Mouse (Mus musculus) thymus, postnatal 36 days (tissue): ENCODE data around the gene Gm6034.
"Not testable (repeated sequence)": the region's sequence is repeated elsewhere in the genome, so short reads cannot be mapped to it uniquely, and the experiment has no call there.

Experiments
- DNase-seq, 2 experiments: peaks; one replicate each; pipeline ENCODE4 v3.0.0; 2022; ENCODE audit warnings: mixed read lengths in 2 of 2

The Gm6034 gene

GRCm38 (mm10) chr17:36042610-36043169, at the start of gene Gm6034, which contains the start of gene H2-T22:
TSS of gene Gm6034 (plus strand) at chr17:36042961.
TSS of gene H2-T22 (minus strand) at chr17:36042747.
- DNase-seq = peak; percentile 75 to 85

- peak; percentile 78 to 79 for DNase-seq
Observed at GRCm38 (mm10) chr17:35993675-35994074, 49.1 kb upstream of the Gm6034 start.

- peak; percentile 75 to 79 for DNase-seq
Observed at GRCm38 (mm10) chr17:35994175-35994878, 48.4 kb upstream of the Gm6034 start.

- DNase-seq = no peak
Observed at GRCm38 (mm10) chr17:35994879-35995240, 47.9 kb upstream of the Gm6034 start.

- DNase-seq = peak; percentile 94 to 98
Observed at GRCm38 (mm10) chr17:35996949-35997348, 45.8 kb upstream of the Gm6034 start.

- DNase-seq = peak; percentile 57 to 68
Observed at GRCm38 (mm10) chr17:35997713-35998510, 44.8 kb upstream of the Gm6034 start.

GRCm38 (mm10) chr17:35998545-35999305, 44.0 kb upstream of the Gm6034 start:
- DNase-seq = peak; percentile 32 to 57

GRCm38 (mm10) chr17:35999356-35999755, 43.4 kb upstream of the Gm6034 start:
- DNase-seq = peak; percentile 82 to 84

GRCm38 (mm10) chr17:36000349-36000748, 42.4 kb upstream of the Gm6034 start:
- DNase-seq = no peak

- DNase-seq = peak; percentile 36 to 62
Observed at GRCm38 (mm10) chr17:36001121-36001897, 41.5 kb upstream of the Gm6034 start.

- DNase-seq = peak; percentile 20 to 37
Observed at GRCm38 (mm10) chr17:36001966-36002365, 40.8 kb upstream of the Gm6034 start.

- no peak for DNase-seq
Observed at GRCm38 (mm10) chr17:36003331-36003730, 39.4 kb upstream of the Gm6034 start.

GRCm38 (mm10) chr17:36004409-36004808, 38.4 kb upstream of the Gm6034 start:
- not testable (repeated sequence) for DNase-seq

GRCm38 (mm10) chr17:36014977-36015376, 27.8 kb upstream of the Gm6034 start:
- no peak for DNase-seq

GRCm38 (mm10) chr17:36017046-36017445, 25.7 kb upstream of the Gm6034 start:
- no peak for DNase-seq

GRCm38 (mm10) chr17:36018979-36019378, 23.8 kb upstream of the Gm6034 start:
- DNase-seq = no peak

- DNase-seq = no peak
Observed at GRCm38 (mm10) chr17:36019519-36019918, 23.2 kb upstream of the Gm6034 start.

- DNase-seq = peak; percentile 83 to 85
Observed at GRCm38 (mm10) chr17:36020191-36021073, 22.3 kb upstream of the Gm6034 start, which contains the start of gene H2-T24. TSS of gene H2-T24 (minus strand) at chr17:36020560.

GRCm38 (mm10) chr17:36021309-36021708, 21.5 kb upstream of the Gm6034 start:
- no peak for DNase-seq

- peak in 1 of 2 experiments; percentile 35 for DNase-seq
Observed at GRCm38 (mm10) chr17:36022098-36022497, 20.7 kb upstream of the Gm6034 start.

- no peak for DNase-seq
Observed at GRCm38 (mm10) chr17:36022922-36023321, 19.8 kb upstream of the Gm6034 start.
